Mouse (Mus musculus): ENCODE measurements around the gene Maml3. TPM values are rescaled to one million over a fixed set of nuclear protein-coding genes. Genes with fewer than 3 reads are reported as not detected.

Maml3 gene
- polyA plus RNA-seq, 1 experiment from 2014 or later, result 4.7 TPM

DNA sequence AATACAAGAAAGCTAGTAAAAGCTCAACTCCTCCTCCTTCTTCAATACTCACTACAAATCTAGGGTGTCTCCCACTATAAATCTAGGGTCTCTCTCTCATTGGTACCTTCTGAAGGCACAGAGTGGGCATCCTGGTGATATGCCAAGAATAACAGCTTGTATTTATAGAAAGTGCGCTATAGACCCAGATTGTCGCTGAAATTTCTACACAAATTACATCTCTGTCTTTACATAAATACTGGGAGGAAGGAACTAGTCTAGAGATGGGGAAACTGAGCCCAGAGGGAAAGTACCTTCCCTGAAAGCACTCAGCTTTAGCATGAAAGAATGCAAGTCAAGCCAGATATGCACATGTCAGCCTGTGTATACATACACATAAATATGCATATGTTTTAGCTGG lies 26.1 kb downstream of the Maml3 start:
- DNase-seq (ENCODE audit: low spot score), result no peak
- Histone ChIP-seq H3K27ac (no peak overlapping the region), H3K36me3 (no peaks in the 10 kb centered on the region), H3K9me3 (replicated peaks) (no peaks in the 10 kb centered on the region), H3K4me3 (no peak overlapping the region), H3K27me3 (ENCODE audit: low read depth, poor library complexity, severe bottlenecking) (no peaks in the 10 kb centered on the region), H3K4me1 (peaks cover 25% of the 10 kb centered on the region)
- 98% methylated on average over 2 of the region's 2 CpGs for WGBS

DNA sequence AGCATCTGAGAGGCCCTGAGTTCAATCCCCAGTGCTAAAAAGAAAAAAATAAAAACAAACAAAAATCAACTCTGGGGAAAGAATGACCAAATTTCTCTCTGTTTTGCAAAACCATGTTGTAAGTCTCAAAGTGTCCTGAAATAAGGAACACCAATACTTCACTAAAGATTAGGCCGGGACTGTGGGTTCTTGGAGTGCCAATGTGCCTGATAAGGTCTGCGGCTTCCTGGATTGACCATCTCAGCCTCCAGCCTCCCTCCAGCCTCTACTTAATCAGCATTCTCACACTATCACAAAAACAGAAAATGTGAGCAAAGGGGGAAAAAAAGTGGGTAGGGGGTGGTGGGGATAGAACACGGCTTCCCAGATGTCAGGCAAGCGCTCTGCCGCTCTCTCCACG lies 30.9 kb downstream of the Maml3 start:
- Histone ChIP-seq H3K4me3 (no peak overlapping the region), H3K4me1 (peaks cover 61% of the 10 kb centered on the region), H3K27me3 (ENCODE audit: low read depth, poor library complexity, severe bottlenecking) (no peaks in the 10 kb centered on the region), H3K36me3 (no peaks in the 10 kb centered on the region), H3K27ac (0 out of 2 replicates have a peak overlapping the region, but pooled peaks have one; percentile 42), H3K9me3 (replicated peaks) (no peaks in the 10 kb centered on the region)
- 75% methylated on average over 6 of the region's 6 CpGs for WGBS
- no peak for DNase-seq (ENCODE audit: low spot score)

DNA sequence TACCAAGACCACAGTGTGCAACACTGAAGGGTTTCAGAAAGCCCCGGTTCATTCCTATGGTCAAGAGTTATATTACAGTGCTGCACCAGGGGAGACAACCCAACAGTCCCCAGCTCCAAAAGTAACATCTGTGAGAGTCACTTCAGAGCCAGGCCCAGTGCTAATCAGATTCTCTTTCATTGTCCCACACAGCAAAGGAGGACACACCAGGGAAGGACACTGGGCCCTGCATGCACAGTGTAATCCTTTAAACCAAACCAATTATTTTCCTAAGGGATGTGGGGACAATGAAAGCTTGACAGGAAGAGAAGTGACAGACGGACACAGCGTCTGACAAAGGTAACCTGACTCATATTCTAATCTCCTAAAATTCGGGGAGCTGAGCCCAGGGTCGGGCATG lies 32.9 kb downstream of the Maml3 start:
- Histone ChIP-seq H3K27ac (no peak overlapping the region), H3K4me3 (no peak overlapping the region), H3K27me3 (ENCODE audit: low read depth, poor library complexity, severe bottlenecking) (no peaks in the 10 kb centered on the region), H3K9me3 (replicated peaks) (no peaks in the 10 kb centered on the region), H3K36me3 (no peaks in the 10 kb centered on the region), H3K4me1 (peaks cover 64% of the 10 kb centered on the region)
- 69% methylated on average over 5 of the region's 5 CpGs for WGBS
- DNase-seq (ENCODE audit: low spot score), result no peak

DNA sequence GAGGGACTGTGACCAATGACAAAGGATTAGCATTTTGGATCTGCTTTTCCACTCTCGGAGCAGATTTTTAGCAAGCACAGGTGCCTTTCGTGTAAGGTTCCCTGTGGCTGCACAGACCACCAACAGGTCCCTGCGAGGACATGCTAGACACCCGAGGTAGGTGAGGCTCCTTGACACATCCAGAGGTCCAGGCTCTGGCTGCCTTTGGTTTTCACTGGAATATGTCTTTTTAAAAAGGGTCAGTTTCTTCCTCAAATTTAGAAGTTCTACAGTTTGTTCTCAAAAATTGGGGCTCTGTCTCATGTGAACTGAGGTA lies 34.8 kb downstream of the Maml3 start:
- no peaks in the 10 kb centered on the region for H3K36me3 ChIP-seq
- peak overlapping the region; percentile 83 for H3K27ac ChIP-seq
- H3K9me3 ChIP-seq (replicated peaks), result no peaks in the 10 kb centered on the region
- WGBS, result 2% methylated on average over 4 of the region's 4 CpGs
- peak overlapping the region; percentile 48 for H3K4me3 ChIP-seq
- H3K4me1 ChIP-seq, result peaks cover 67% of the 10 kb centered on the region
- no peak for DNase-seq (ENCODE audit: low spot score)
- H3K27me3 ChIP-seq (ENCODE audit: low read depth, poor library complexity, severe bottlenecking), result no peaks in the 10 kb centered on the region

DNA sequence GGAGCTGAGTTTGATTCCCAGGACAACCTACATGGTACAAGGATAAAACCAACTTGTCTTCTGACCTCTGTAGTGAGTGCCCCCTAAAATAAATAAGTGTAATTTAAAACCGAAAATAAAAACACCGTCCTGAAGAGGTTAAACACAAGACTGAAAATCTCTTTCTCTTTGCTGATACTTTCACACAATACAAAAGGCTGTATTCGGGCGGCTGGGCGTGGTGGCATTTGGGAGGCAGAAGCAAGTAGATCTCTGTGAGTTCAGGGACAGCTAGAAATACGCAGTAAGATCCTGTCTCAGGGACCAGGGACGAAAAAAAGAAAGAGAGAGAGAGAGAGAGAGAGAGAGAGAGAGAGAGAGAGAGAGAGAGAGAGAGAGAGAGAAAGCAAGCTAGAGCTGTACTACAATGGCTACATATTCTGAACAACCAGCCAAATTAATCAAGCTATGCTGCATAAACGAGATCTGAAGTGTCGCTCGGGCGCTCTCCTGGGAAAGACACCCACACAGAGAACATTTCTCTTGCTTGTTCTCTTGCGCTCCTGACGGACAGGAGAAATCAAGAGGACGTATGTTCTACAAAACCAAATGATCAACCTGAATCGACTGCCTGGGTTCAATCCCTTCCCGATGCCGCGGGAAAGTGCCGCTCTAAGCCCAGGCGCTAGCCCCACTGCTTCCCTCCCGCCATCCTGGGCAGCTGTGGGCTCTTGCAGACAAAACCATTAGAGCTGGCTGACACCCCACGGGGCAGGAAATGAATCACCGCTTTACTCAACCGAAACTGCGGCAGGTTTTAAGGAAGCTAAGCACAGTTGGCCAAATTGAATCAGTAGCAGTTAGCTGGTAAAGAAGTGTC lies 35.3 kb downstream of the Maml3 start:
- WGBS, result 12% methylated on average over 25 of the region's 25 CpGs
- Histone ChIP-seq H3K9me3 (replicated peaks) (no peaks in the 10 kb centered on the region), H3K27me3 (ENCODE audit: low read depth, poor library complexity, severe bottlenecking) (no peaks in the 10 kb centered on the region), H3K4me3 (peak overlapping the region; percentile 48), H3K27ac (peak overlapping the region; percentile 83), H3K4me1 (peaks cover 61% of the 10 kb centered on the region), H3K36me3 (no peaks in the 10 kb centered on the region)
- DNase-seq (ENCODE audit: low spot score), result peak; percentile 74

DNA sequence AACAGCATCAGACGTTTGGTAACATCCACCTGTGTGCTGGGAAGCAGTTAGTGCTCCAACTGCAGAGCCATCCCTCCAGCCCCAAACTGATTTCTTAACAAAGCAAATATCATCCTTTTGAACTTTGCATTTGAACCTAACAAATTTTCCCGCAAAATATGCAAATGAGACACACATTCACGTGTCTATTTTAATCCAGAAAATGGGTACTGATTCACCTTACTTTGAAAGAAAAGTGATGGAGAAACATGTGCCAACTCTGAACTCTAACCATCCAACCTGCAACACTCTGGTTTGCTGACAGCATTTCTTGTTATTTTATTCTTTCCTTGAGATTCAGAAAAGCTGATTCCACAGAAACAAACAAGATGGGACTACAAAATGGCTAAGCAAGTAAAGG lies 36.0 kb downstream of the Maml3 start:
- no peak for DNase-seq (ENCODE audit: low spot score)
- 78% methylated on average over 3 of the region's 3 CpGs for WGBS

DNA sequence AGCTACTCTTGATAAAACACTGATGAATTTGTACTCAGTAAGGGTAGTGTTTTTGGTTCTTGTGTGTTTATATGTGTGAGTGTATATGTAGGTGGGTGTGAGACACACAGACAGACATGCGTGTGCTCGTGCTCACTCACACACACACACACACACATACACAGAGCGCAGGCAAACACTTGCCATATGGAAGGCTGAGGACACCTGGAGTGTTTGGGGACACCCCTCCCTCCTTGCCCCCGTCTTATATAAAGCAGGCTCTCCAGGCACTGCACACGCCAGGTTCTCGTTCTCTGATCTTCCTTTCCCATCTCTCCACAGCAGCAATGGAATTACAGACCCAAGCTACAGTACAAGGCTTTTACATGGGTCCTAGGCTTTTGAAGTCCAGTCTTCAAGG lies 37.7 kb downstream of the Maml3 start:
- Histone ChIP-seq H3K27ac (no peak overlapping the region), H3K9me3 (replicated peaks) (no peaks in the 10 kb centered on the region), H3K27me3 (ENCODE audit: low read depth, poor library complexity, severe bottlenecking) (no peaks in the 10 kb centered on the region), H3K4me3 (no peak overlapping the region), H3K36me3 (no peaks in the 10 kb centered on the region), H3K4me1 (peaks cover 65% of the 10 kb centered on the region)
- DNase-seq (ENCODE audit: low spot score), result no peak
- 88% methylated on average over 6 of the region's 6 CpGs for WGBS

More for the DNA sequence above, 36.0 kb downstream of the Maml3 start:
- H3K27ac ChIP-seq, result no peak overlapping the region
- H3K4me1 ChIP-seq, result peaks cover 55% of the 10 kb centered on the region
- no peak overlapping the region for H3K4me3 ChIP-seq
- no peaks in the 10 kb centered on the region for H3K36me3 ChIP-seq
- H3K27me3 ChIP-seq (ENCODE audit: low read depth, poor library complexity, severe bottlenecking), result no peaks in the 10 kb centered on the region
- H3K9me3 ChIP-seq (replicated peaks), result no peaks in the 10 kb centered on the region

DNA sequence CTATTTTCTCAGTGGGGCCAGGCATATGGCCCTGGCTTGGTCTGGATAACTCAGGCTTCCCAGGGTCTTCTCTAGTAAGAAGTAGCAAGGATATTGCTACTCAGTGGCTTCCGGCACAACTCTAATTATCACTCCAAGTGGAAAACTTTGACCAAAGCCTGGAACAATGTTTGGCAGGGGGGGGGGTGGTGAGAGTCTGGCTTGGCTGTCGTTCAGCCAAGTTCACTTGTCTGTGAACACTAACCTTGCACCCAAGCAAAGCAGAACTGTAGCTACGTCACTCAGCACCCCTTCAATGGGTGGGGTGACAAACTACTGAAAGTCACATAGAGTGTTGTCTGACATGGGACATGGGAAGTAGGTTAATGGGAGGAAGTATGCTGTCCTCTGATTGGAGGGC lies 38.7 kb downstream of the Maml3 start:
- 58% methylated on average over 3 of the region's 3 CpGs for WGBS
- Histone ChIP-seq H3K27ac (no peak overlapping the region; the same call in 1 of the 2 replicates), H3K9me3 (replicated peaks) (no peaks in the 10 kb centered on the region), H3K27me3 (ENCODE audit: low read depth, poor library complexity, severe bottlenecking) (no peaks in the 10 kb centered on the region), H3K36me3 (no peaks in the 10 kb centered on the region), H3K4me1 (peaks cover 64% of the 10 kb centered on the region), H3K4me3 (no peak overlapping the region)
- no peak for DNase-seq (ENCODE audit: low spot score)

DNA sequence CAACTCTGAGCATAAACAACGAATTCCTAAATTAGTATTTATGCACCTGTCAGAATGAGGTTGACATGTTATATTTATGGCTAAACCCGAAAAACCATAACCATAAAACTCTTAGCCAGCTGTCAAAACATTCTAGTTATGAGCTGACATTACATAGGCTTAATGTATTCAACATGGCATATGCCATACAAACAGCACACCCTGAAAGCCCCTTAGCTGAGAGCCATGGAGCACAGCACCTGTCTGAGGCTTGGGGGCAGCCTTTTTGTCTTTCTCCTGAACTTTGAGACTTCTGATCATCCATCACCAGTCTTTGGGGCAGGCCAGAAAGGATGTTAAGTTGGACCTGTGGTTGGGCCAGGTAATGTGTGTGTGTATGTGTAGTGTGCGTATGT lies 41.6 kb downstream of the Maml3 start:
- Histone ChIP-seq H3K27me3 (ENCODE audit: low read depth, poor library complexity, severe bottlenecking) (no peaks in the 10 kb centered on the region), H3K4me1 (peaks cover 54% of the 10 kb centered on the region), H3K4me3 (no peak overlapping the region), H3K27ac (no peak overlapping the region), H3K36me3 (no peaks in the 10 kb centered on the region), H3K9me3 (replicated peaks) (no peaks in the 10 kb centered on the region)
- no peak for DNase-seq (ENCODE audit: low spot score)
- 83% methylated on average over 3 of the region's 3 CpGs for WGBS

DNA sequence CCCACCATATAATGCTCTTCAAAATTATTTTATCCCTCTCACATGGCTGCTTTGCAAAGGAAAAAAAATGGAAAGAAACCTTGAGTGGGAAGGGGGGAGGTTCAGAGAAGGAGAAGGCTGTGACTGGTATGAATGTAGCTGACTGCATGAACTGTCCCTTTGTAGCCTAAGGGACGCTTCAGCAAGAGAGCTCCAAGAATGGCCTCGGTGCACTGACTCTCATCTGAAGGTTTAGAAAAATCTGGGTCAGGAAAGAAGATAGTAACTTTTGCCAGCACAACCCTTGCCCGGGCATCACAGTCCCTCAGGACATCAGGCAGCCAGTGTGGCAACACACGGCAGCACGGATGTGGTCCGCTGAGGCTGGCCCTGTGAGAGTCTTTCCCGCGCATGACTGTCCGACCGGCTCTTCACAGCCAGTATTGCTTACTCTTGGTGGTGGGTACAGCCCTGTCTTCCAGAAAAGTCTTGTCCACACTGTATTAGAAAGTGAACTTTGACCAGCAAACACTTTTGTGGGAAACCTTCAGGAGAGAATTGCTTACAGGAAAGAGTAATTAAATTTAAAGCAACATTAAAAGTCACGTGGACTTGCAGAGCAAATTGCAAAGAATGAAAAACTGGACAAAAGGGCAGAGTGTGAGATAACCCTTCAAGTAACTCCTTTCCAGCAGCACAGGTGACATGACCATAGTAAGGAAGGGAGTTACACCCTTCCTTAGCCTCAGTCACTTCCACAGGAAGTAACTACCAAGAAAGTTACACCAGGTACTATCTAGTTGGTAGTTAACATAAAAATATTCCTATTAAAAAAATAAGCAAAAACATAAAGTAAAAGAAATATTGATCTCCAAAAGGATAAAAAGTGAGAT lies 42.3 kb downstream of the Maml3 start:
- DNase-seq (ENCODE audit: low spot score), result no peak
- peak overlapping the region; percentile 23; the same call in 1 of the 2 replicates for H3K27ac ChIP-seq
- WGBS, result 85% methylated on average over 11 of the region's 11 CpGs
- peaks cover 57% of the 10 kb centered on the region for H3K4me1 ChIP-seq
- H3K36me3 ChIP-seq, result no peaks in the 10 kb centered on the region
- no peak overlapping the region for H3K4me3 ChIP-seq
- no peaks in the 10 kb centered on the region for H3K27me3 ChIP-seq (ENCODE audit: low read depth, poor library complexity, severe bottlenecking)
- no peaks in the 10 kb centered on the region for H3K9me3 ChIP-seq (replicated peaks)

DNA sequence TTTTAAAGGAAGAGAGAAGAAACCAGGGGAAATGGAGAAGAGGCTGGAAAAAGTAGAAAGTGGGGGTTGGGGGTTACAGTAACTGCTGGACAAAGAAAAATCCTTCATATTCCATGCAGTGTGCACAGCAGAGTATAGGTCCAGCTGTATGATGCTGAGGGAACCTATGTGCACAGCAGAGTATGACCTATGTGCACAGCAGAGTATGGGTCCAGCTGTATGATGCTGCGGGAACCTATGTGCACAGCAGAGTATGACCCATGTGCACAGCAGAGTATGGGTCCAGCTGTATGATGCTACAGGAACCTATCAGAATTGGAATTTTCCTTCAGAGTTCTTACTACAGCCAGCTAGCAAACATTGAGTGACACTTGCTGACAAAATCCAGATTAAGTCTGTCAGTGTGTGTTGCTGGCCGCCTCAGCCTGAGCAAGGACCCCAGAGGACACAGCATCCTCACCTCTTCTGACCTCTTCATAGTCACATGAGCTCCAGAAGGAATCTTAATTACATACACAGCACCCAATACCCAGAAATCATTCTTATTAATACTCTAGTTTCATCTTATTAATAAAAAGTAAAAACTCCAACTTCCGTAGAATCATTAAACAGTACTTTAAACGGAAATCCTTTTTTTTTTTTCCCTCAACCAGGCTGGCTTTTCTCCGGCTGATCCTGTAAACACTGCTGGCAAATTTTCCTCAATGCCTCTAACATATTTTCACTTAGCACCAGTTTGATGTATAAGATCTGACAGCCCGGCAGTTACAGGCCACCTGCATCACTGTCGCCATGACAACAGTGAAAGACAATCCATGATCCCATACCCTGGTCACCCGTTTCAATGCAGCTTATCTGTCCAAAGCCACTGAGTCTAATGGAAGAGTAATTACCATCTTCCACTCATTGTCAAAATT lies 43.1 kb downstream of the Maml3 start:
- Histone ChIP-seq H3K4me1 (peaks cover 56% of the 10 kb centered on the region), H3K4me3 (no peak overlapping the region), H3K9me3 (replicated peaks) (no peaks in the 10 kb centered on the region), H3K27ac (no peak overlapping the region), H3K27me3 (ENCODE audit: low read depth, poor library complexity, severe bottlenecking) (no peaks in the 10 kb centered on the region), H3K36me3 (no peaks in the 10 kb centered on the region)
- no peak for DNase-seq (ENCODE audit: low spot score)
- WGBS, result 66% methylated on average over 8 of the region's 8 CpGs

DNA sequence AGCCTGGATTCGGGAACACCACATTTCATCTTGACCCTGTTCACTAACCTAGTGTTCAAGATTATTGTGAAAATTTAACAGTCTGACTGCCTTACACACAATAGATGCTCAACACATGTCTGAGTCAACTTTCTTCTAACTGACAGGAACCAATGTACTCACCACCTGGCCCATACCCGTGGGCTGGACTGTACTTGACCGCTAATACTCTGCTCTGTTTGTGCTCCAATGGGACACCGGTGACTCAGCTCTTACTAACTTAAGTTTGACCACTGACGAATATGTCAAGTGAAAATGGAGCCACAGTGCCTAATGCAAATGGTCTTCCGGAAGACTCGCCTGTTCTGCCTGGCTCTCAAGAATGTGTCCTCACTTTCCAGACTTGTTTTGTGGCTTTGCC lies 44.0 kb downstream of the Maml3 start:
- DNase-seq (ENCODE audit: low spot score), result no peak
- Histone ChIP-seq H3K4me1 (peaks cover 48% of the 10 kb centered on the region), H3K27ac (no peak overlapping the region), H3K27me3 (ENCODE audit: low read depth, poor library complexity, severe bottlenecking) (no peaks in the 10 kb centered on the region), H3K4me3 (no peak overlapping the region), H3K9me3 (replicated peaks) (no peaks in the 10 kb centered on the region), H3K36me3 (no peaks in the 10 kb centered on the region)
- WGBS, result 96% methylated on average over 7 of the region's 7 CpGs

Measured in limb, embryonic 10.5 days (tissue).